Mouse (Mus musculus) myocyte (in vitro differentiated cells): Measurements from ENCODE around the gene Uqcrq.

ENCODE experiments used
- CEBPB ChIP-seq: IDR thresholded peaks from 2 replicates; pipeline ENCODE4 v1.6.1; 2011; ENCODE audit warnings: mild to moderate bottlenecking, moderate library complexity; ENCODE audit not compliant: poor library complexity, insufficient read depth, severe bottlenecking
- E2F4 ChIP-seq: IDR thresholded peaks from one replicate; pipeline ENCODE4 v1.6.1; 2011; ENCODE audit warnings: mild to moderate bottlenecking, control low read depth, moderate library complexity; ENCODE audit not compliant: insufficient read depth
- MAX ChIP-seq: IDR thresholded peaks from one replicate; pipeline ENCODE4 v1.6.1; 2011; ENCODE audit warnings: low read depth, mild to moderate bottlenecking, control low read depth
- MYOD1 ChIP-seq, 3 experiments: IDR thresholded peaks; one replicate each; pipeline ENCODE4 v1.6.1; 2011; ENCODE audit warnings: control low read depth in 2 of 3, low read depth in 2 of 3, mild to moderate bottlenecking in 2 of 3, moderate library complexity in 1 of 3; ENCODE audit not compliant: insufficient read length in 2 of 3, control insufficient read depth in 1 of 3
- POLR2A ChIP-seq: IDR thresholded peaks from one replicate; pipeline ENCODE4 v1.6.1; 2011; ENCODE audit warnings: low read depth, mild to moderate bottlenecking, control low read depth, moderate library complexity; ENCODE audit not compliant: insufficient read length
- POLR2AphosphoS2 ChIP-seq: IDR thresholded peaks from one replicate; pipeline ENCODE4 v1.6.1; 2011; ENCODE audit warnings: low read depth, control low read depth; ENCODE audit not compliant: insufficient read length
- REST ChIP-seq: IDR thresholded peaks from one replicate; pipeline ENCODE4 v1.6.1; 2011; ENCODE audit warnings: mild to moderate bottlenecking, control low read depth, moderate library complexity; ENCODE audit not compliant: insufficient read depth, insufficient read length
- TCF12 ChIP-seq: IDR thresholded peaks from one replicate; pipeline ENCODE4 v1.6.1; 2011; ENCODE audit warnings: mild to moderate bottlenecking, control low read depth; ENCODE audit not compliant: poor library complexity, insufficient read depth, severe bottlenecking
- TCF3 ChIP-seq: IDR thresholded peaks from one replicate; pipeline ENCODE4 v1.6.1; 2011; ENCODE audit warnings: low read depth, control low read depth; ENCODE audit not compliant: insufficient read length
- USF1 ChIP-seq: IDR thresholded peaks from one replicate; pipeline ENCODE4 v1.6.1; 2011; ENCODE audit warnings: low read depth, mild to moderate bottlenecking, control low read depth, moderate library complexity

GRCm38 (mm10) chr11:53448529-53448928, 17.9 kb upstream of the Uqcrq start:
- TF ChIP-seq POLR2A (no peak), USF1 (no peak), REST (no peak), E2F4 (no peak), POLR2AphosphoS2 (no peak), MAX (no peak), CEBPB (no peak), MYOD1 (IDR thresholded peaks at IDR 0.05; ENCODE audit: control insufficient read depth in 1 of 3, insufficient read length in 2 of 3, low read depth in 2 of 3) (no peak), TCF3 (no peak), TCF12 (no peak)
